Mouse (Mus musculus): ENCODE measurements at regions not wholly inside any gene's neighbourhood (a gene's known extent, or its start where the extent isn't known, plus 50 kb on each side); places are given as distances from the start of the nearest gene placed in this dataset.

- 85% methylated on average over 9 of the region's 9 CpGs for WGBS
- no peaks in the 10 kb centered on the region for H3K9me3 ChIP-seq (ENCODE audit: control insufficient read depth, low read length)
- peaks cover 4% of the 10 kb centered on the region; the same call in 1 of the 2 replicates for H3K4me1 ChIP-seq (ENCODE audit: control insufficient read depth, insufficient read depth, low read length)
- ATAC-seq (ENCODE audit: low FRiP score, low TSS enrichment) = no peak
- H3K27ac ChIP-seq (ENCODE audit: low read depth, low read length) = no peak overlapping the region
- H3K4me3 ChIP-seq (ENCODE audit: low read length) = no peak overlapping the region
- H3K4me2 ChIP-seq (replicated peaks; ENCODE audit: low read depth, low read length) = no peak overlapping the region
- H3K27me3 ChIP-seq (ENCODE audit: control insufficient read depth, insufficient read depth, low read length) = no peaks in the 10 kb centered on the region
- no peaks in the 10 kb centered on the region for H3K36me3 ChIP-seq (ENCODE audit: control insufficient read depth, insufficient read depth, low read length)
- H3K9ac ChIP-seq (ENCODE audit: low read depth, low read length) = no peak overlapping the region
These were observed 184.7 kb upstream of the Sulf2 start for GRCm38 (mm10) chr2:166340196-166340595.

GRCm38 (mm10) chr2:166339427-166339826 is 184.0 kb upstream of the Sulf2 start:
- Histone ChIP-seq H3K27me3 (ENCODE audit: control insufficient read depth, insufficient read depth, low read length) (no peaks in the 10 kb centered on the region), H3K9me3 (ENCODE audit: control insufficient read depth, low read length) (no peaks in the 10 kb centered on the region), H3K4me1 (ENCODE audit: control insufficient read depth, insufficient read depth, low read length) (peaks cover 9% of the 10 kb centered on the region), H3K36me3 (ENCODE audit: control insufficient read depth, insufficient read depth, low read length) (no peaks in the 10 kb centered on the region), H3K27ac (ENCODE audit: low read depth, low read length) (no peak overlapping the region), H3K9ac (ENCODE audit: low read depth, low read length) (no peak overlapping the region), H3K4me2 (replicated peaks; ENCODE audit: low read depth, low read length) (no peak overlapping the region), H3K4me3 (ENCODE audit: low read length) (no peak overlapping the region)
- ATAC-seq (ENCODE audit: low FRiP score, low TSS enrichment) = no peak
- WGBS = 85% methylated on average over 5 of the region's 5 CpGs

GRCm38 (mm10) chr2:166338396-166339085 is 183.1 kb upstream of the Sulf2 start:
- Histone ChIP-seq H3K36me3 (ENCODE audit: control insufficient read depth, insufficient read depth, low read length) (no peaks in the 10 kb centered on the region), H3K9ac (ENCODE audit: low read depth, low read length) (no peak overlapping the region), H3K4me2 (replicated peaks; ENCODE audit: low read depth, low read length) (no peak overlapping the region), H3K4me1 (ENCODE audit: control insufficient read depth, insufficient read depth, low read length) (peaks cover 14% of the 10 kb centered on the region), H3K4me3 (ENCODE audit: low read length) (no peak overlapping the region), H3K27ac (ENCODE audit: low read depth, low read length) (no peak overlapping the region), H3K9me3 (ENCODE audit: control insufficient read depth, low read length) (no peaks in the 10 kb centered on the region), H3K27me3 (ENCODE audit: control insufficient read depth, insufficient read depth, low read length) (no peaks in the 10 kb centered on the region)
- ATAC-seq (ENCODE audit: low FRiP score, low TSS enrichment) = no peak
- 42% methylated on average over 11 of the region's 11 CpGs for WGBS

- WGBS = 54% methylated on average over 7 of the region's 7 CpGs
- H3K4me1 ChIP-seq (ENCODE audit: control insufficient read depth, insufficient read depth, low read length) = peaks cover 18% of the 10 kb centered on the region
- ATAC-seq (ENCODE audit: low FRiP score, low TSS enrichment) = no peak
- H3K36me3 ChIP-seq (ENCODE audit: control insufficient read depth, insufficient read depth, low read length) = no peaks in the 10 kb centered on the region
- H3K9ac ChIP-seq (ENCODE audit: low read depth, low read length) = no peak overlapping the region
- no peaks in the 10 kb centered on the region for H3K27me3 ChIP-seq (ENCODE audit: control insufficient read depth, insufficient read depth, low read length)
- H3K9me3 ChIP-seq (ENCODE audit: control insufficient read depth, low read length) = no peaks in the 10 kb centered on the region
- H3K27ac ChIP-seq (ENCODE audit: low read depth, low read length) = no peak overlapping the region
- no peak overlapping the region for H3K4me3 ChIP-seq (ENCODE audit: low read length)
- H3K4me2 ChIP-seq (replicated peaks; ENCODE audit: low read depth, low read length) = no peak overlapping the region
These were observed 182.2 kb upstream of the Sulf2 start for GRCm38 (mm10) chr2:166337666-166338065.

GRCm38 (mm10) chr2:166335702-166336101 is 180.2 kb upstream of the Sulf2 start:
- H3K27ac ChIP-seq (ENCODE audit: low read depth, low read length) = no peak overlapping the region
- no peak overlapping the region for H3K4me3 ChIP-seq (ENCODE audit: low read length)
- H3K4me1 ChIP-seq (ENCODE audit: control insufficient read depth, insufficient read depth, low read length) = peaks cover 20% of the 10 kb centered on the region
- H3K9ac ChIP-seq (ENCODE audit: low read depth, low read length) = no peak overlapping the region
- ATAC-seq (ENCODE audit: low FRiP score, low TSS enrichment) = no peak
- WGBS = 91% methylated on average over 5 of the region's 5 CpGs
- no peaks in the 10 kb centered on the region for H3K36me3 ChIP-seq (ENCODE audit: control insufficient read depth, insufficient read depth, low read length)
- no peak overlapping the region for H3K4me2 ChIP-seq (replicated peaks; ENCODE audit: low read depth, low read length)
- H3K27me3 ChIP-seq (ENCODE audit: control insufficient read depth, insufficient read depth, low read length) = no peaks in the 10 kb centered on the region
- H3K9me3 ChIP-seq (ENCODE audit: control insufficient read depth, low read length) = no peaks in the 10 kb centered on the region

GRCm38 (mm10) chr2:166334559-166334958 is 179.1 kb upstream of the Sulf2 start:
- Histone ChIP-seq H3K9me3 (ENCODE audit: control insufficient read depth, low read length) (no peaks in the 10 kb centered on the region), H3K9ac (ENCODE audit: low read depth, low read length) (no peak overlapping the region), H3K27ac (ENCODE audit: low read depth, low read length) (no peak overlapping the region), H3K4me2 (replicated peaks; ENCODE audit: low read depth, low read length) (no peak overlapping the region), H3K4me1 (ENCODE audit: control insufficient read depth, insufficient read depth, low read length) (peaks cover 31% of the 10 kb centered on the region), H3K36me3 (ENCODE audit: control insufficient read depth, insufficient read depth, low read length) (no peaks in the 10 kb centered on the region), H3K27me3 (ENCODE audit: control insufficient read depth, insufficient read depth, low read length) (no peaks in the 10 kb centered on the region), H3K4me3 (ENCODE audit: low read length) (no peak overlapping the region)
- ATAC-seq (ENCODE audit: low FRiP score, low TSS enrichment) = no peak
- WGBS = 24% methylated on average over 7 of the region's 7 CpGs

- Histone ChIP-seq H3K9ac (ENCODE audit: low read depth, low read length) (no peak overlapping the region), H3K4me1 (ENCODE audit: control insufficient read depth, insufficient read depth, low read length) (peaks cover 36% of the 10 kb centered on the region), H3K4me2 (replicated peaks; ENCODE audit: low read depth, low read length) (no peak overlapping the region), H3K36me3 (ENCODE audit: control insufficient read depth, insufficient read depth, low read length) (no peaks in the 10 kb centered on the region), H3K27me3 (ENCODE audit: control insufficient read depth, insufficient read depth, low read length) (no peaks in the 10 kb centered on the region), H3K4me3 (ENCODE audit: low read length) (no peak overlapping the region), H3K27ac (ENCODE audit: low read depth, low read length) (no peak overlapping the region), H3K9me3 (ENCODE audit: control insufficient read depth, low read length) (no peaks in the 10 kb centered on the region)
- ATAC-seq (ENCODE audit: low FRiP score, low TSS enrichment) = no peak
- WGBS = 63% methylated on average over 4 of the region's 4 CpGs
These were observed 178.4 kb upstream of the Sulf2 start for GRCm38 (mm10) chr2:166333818-166334217.

- Histone ChIP-seq H3K9ac (ENCODE audit: low read depth, low read length) (no peak overlapping the region), H3K4me1 (ENCODE audit: control insufficient read depth, insufficient read depth, low read length) (peaks cover 32% of the 10 kb centered on the region)
- 58% methylated on average over 13 of the region's 13 CpGs for WGBS
These were observed 177.4 kb upstream of the Sulf2 start for GRCm38 (mm10) chr2:166332748-166333417.

GRCm38 (mm10) chr2:166331192-166331591 is 175.7 kb upstream of the Sulf2 start:
- no peaks in the 10 kb centered on the region for H3K36me3 ChIP-seq (ENCODE audit: control insufficient read depth, insufficient read depth, low read length)
- WGBS = 94% methylated on average over 4 of the region's 4 CpGs
- no peak overlapping the region for H3K4me3 ChIP-seq (ENCODE audit: low read length)
- no peaks in the 10 kb centered on the region for H3K27me3 ChIP-seq (ENCODE audit: control insufficient read depth, insufficient read depth, low read length)
- no peak for ATAC-seq (ENCODE audit: low FRiP score, low TSS enrichment)
- H3K9me3 ChIP-seq (ENCODE audit: control insufficient read depth, low read length) = no peaks in the 10 kb centered on the region
- H3K27ac ChIP-seq (ENCODE audit: low read depth, low read length) = no peak overlapping the region
- no peak overlapping the region for H3K9ac ChIP-seq (ENCODE audit: low read depth, low read length)
- peaks cover 32% of the 10 kb centered on the region for H3K4me1 ChIP-seq (ENCODE audit: control insufficient read depth, insufficient read depth, low read length)
- H3K4me2 ChIP-seq (replicated peaks; ENCODE audit: low read depth, low read length) = no peak overlapping the region

More at GRCm38 (mm10) chr2:166332748-166333417, 177.4 kb upstream of the Sulf2 start:
- no peaks in the 10 kb centered on the region for H3K36me3 ChIP-seq (ENCODE audit: control insufficient read depth, insufficient read depth, low read length)
- no peak overlapping the region for H3K4me2 ChIP-seq (replicated peaks; ENCODE audit: low read depth, low read length)
- no peak overlapping the region for H3K27ac ChIP-seq (ENCODE audit: low read depth, low read length)
- no peak for ATAC-seq (ENCODE audit: low FRiP score, low TSS enrichment)
- no peak overlapping the region for H3K4me3 ChIP-seq (ENCODE audit: low read length)
- no peaks in the 10 kb centered on the region for H3K27me3 ChIP-seq (ENCODE audit: control insufficient read depth, insufficient read depth, low read length)
- H3K9me3 ChIP-seq (ENCODE audit: control insufficient read depth, low read length) = no peaks in the 10 kb centered on the region

Data from kidney, embryonic 14.5 days (tissue).